Mouse (Mus musculus) adipocyte (in vitro differentiated cells): ENCODE measurements at regions not wholly inside any gene's neighbourhood (a gene's known extent, or its start where the extent isn't known, plus 50 kb on each side); places are given as distances from the start of the nearest gene placed in this dataset.

Source experiments
- DNase-seq: peaks from one replicate; pipeline ENCODE4 v3.0.0-alpha.2; 2016; ENCODE audit warnings: low spot score

- peak; percentile 79 for DNase-seq
Measured at GRCm38 (mm10) chr16:25042669-25043440, 243.8 kb upstream of the Tprg start.

- no peak for DNase-seq
Measured at GRCm38 (mm10) chr16:25044637-25045036, 242.0 kb upstream of the Tprg start.

GRCm38 (mm10) chr16:25047726-25048125 lies 238.9 kb upstream of the Tprg start:
- no peak for DNase-seq

- DNase-seq, result no peak
Measured at GRCm38 (mm10) chr16:25049928-25050510, 236.6 kb upstream of the Tprg start.

GRCm38 (mm10) chr16:25051044-25051443 lies 235.6 kb upstream of the Tprg start:
- DNase-seq, result no peak

GRCm38 (mm10) chr16:25052428-25052827 lies 234.2 kb upstream of the Tprg start:
- DNase-seq, result no peak

- DNase-seq, result peak; percentile 71
Measured at GRCm38 (mm10) chr16:25052917-25053343, 233.7 kb upstream of the Tprg start.

- DNase-seq, result no peak
Measured at GRCm38 (mm10) chr16:25054304-25054703, 232.3 kb upstream of the Tprg start.

GRCm38 (mm10) chr16:25055376-25055775 lies 231.2 kb upstream of the Tprg start:
- DNase-seq, result no peak

GRCm38 (mm10) chr16:25058051-25058747 lies 228.4 kb upstream of the Tprg start:
- DNase-seq, result no peak

- DNase-seq, result peak; percentile 100
Measured at GRCm38 (mm10) chr16:25058812-25059501, 227.7 kb upstream of the Tprg start.

- DNase-seq, result peak; percentile 94
Measured at GRCm38 (mm10) chr16:25059504-25059992, 227.1 kb upstream of the Tprg start.

GRCm38 (mm10) chr16:25060266-25060665 lies 226.4 kb upstream of the Tprg start:
- no peak for DNase-seq

GRCm38 (mm10) chr16:25061631-25062030 lies 225.0 kb upstream of the Tprg start:
- DNase-seq, result peak; percentile 81

GRCm38 (mm10) chr16:25063981-25064380 lies 222.6 kb upstream of the Tprg start:
- DNase-seq, result no peak

- peak; percentile 99 for DNase-seq
Measured at GRCm38 (mm10) chr16:25064538-25064937, 222.1 kb upstream of the Tprg start.

- peak; percentile 76 for DNase-seq
Measured at GRCm38 (mm10) chr16:25066822-25067221, 219.8 kb upstream of the Tprg start.

- DNase-seq, result peak; percentile 64
Measured at GRCm38 (mm10) chr16:25067276-25068249, 219.1 kb upstream of the Tprg start.

- DNase-seq, result no peak
Measured at GRCm38 (mm10) chr16:25080811-25081210, 205.8 kb upstream of the Tprg start.

GRCm38 (mm10) chr16:25083729-25084128 lies 202.9 kb upstream of the Tprg start:
- no peak for DNase-seq
